Mouse (Mus musculus): ENCODE measurements at regions not wholly inside any gene's neighbourhood (a gene's known extent, or its start where the extent isn't known, plus 50 kb on each side); places are given as distances from the start of the nearest gene placed in this dataset.
A peak's percentile ranks its signal among the peaks of the same experiment; 100 is the strongest.

GRCm38 (mm10) chr2:45249658-45250057, 132.5 kb upstream of the Zeb2 start:
- Histone ChIP-seq H3K36me3 (no peaks in the 10 kb centered on the region), H3K27me3 (no peaks in the 10 kb centered on the region), H3K9ac (no peak overlapping the region), H3K9me3 (no peaks in the 10 kb centered on the region), H3K4me2 (replicated peaks) (no peak overlapping the region), H3K27ac (no peak overlapping the region), H3K4me1 (peaks cover 3% of the 10 kb centered on the region; the same call in 1 of the 2 replicates), H3K4me3 (no peak overlapping the region)
- ATAC-seq (ENCODE audit: low FRiP score, low read depth): no peak
- 80% methylated on average over 1 of the region's 1 CpGs for WGBS

- H3K27me3 ChIP-seq: no peaks in the 10 kb centered on the region
- no peak overlapping the region for H3K27ac ChIP-seq
- 76% methylated on average over 10 of the region's 10 CpGs for WGBS
- no peak overlapping the region for H3K4me3 ChIP-seq
- 0 out of 2 replicates have a peak, but pooled peaks cover under 1% of the 10 kb centered on the region for H3K4me1 ChIP-seq
- no peak overlapping the region for H3K4me2 ChIP-seq (replicated peaks)
- no peak overlapping the region for H3K9ac ChIP-seq
- no peaks in the 10 kb centered on the region for H3K36me3 ChIP-seq
- no peaks in the 10 kb centered on the region for H3K9me3 ChIP-seq
- no peak for ATAC-seq (ENCODE audit: low FRiP score, low read depth)
Measured at GRCm38 (mm10) chr2:45246061-45246945, 129.1 kb upstream of the Zeb2 start.

DNA sequence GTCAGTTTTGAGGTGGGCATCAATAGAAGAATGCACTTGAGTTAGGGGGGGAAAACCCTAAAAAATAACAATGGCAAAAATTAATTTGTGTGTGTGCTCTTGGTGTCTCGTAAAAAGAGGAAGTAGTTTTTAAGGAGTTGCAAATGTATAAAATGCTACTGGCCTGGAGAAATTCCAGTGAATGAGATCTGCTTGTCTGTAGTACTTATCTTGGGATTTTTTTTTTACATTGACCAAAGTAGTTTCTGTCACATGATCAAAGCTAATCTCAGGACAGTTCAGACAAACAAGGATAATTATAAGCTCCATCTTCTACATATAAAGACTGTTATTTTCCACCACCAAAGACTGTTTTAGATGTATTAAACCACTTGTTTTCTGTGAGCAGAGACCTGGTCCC, 128.3 kb upstream of the Zeb2 start:
- Histone ChIP-seq H3K4me3 (no peak overlapping the region), H3K9ac (no peak overlapping the region), H3K9me3 (no peaks in the 10 kb centered on the region), H3K4me2 (replicated peaks) (no peak overlapping the region), H3K4me1 (0 out of 2 replicates have a peak, but pooled peaks cover 4% of the 10 kb centered on the region), H3K36me3 (no peaks in the 10 kb centered on the region), H3K27me3 (no peaks in the 10 kb centered on the region), H3K27ac (no peak overlapping the region)
- no peak for ATAC-seq (ENCODE audit: low FRiP score, low read depth)
- WGBS: 85% methylated on average over 1 of the region's 1 CpGs

DNA sequence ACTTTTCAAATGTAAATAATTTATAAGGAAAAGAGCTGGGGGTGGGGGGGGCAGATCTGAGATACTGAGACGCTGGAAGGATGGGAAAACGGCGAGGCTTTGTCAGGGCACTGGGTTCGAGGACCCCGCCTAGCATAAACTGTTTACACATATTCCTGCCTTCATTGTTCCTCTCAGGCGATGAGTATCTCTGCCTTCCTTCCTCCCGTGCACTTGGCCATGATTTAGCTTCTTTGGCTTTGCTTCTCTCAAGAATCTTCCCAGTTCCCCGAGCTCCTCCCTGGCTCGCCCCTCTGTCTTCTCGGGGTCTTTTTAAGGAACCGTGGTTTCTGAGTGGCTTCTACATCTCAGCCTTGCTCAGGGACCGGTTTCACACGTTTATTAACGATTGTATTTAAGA, 127.3 kb upstream of the Zeb2 start:
- no peak overlapping the region for H3K4me2 ChIP-seq (replicated peaks)
- no peaks in the 10 kb centered on the region for H3K9me3 ChIP-seq
- no peaks in the 10 kb centered on the region for H3K36me3 ChIP-seq
- no peak overlapping the region for H3K9ac ChIP-seq
- peaks cover 7% of the 10 kb centered on the region; the same call in 1 of the 2 replicates for H3K4me1 ChIP-seq
- ATAC-seq (ENCODE audit: low FRiP score, low read depth): no peak
- no peak overlapping the region for H3K27ac ChIP-seq
- no peaks in the 10 kb centered on the region for H3K27me3 ChIP-seq
- H3K4me3 ChIP-seq: no peak overlapping the region
- 87% methylated on average over 14 of the region's 14 CpGs for WGBS

DNA sequence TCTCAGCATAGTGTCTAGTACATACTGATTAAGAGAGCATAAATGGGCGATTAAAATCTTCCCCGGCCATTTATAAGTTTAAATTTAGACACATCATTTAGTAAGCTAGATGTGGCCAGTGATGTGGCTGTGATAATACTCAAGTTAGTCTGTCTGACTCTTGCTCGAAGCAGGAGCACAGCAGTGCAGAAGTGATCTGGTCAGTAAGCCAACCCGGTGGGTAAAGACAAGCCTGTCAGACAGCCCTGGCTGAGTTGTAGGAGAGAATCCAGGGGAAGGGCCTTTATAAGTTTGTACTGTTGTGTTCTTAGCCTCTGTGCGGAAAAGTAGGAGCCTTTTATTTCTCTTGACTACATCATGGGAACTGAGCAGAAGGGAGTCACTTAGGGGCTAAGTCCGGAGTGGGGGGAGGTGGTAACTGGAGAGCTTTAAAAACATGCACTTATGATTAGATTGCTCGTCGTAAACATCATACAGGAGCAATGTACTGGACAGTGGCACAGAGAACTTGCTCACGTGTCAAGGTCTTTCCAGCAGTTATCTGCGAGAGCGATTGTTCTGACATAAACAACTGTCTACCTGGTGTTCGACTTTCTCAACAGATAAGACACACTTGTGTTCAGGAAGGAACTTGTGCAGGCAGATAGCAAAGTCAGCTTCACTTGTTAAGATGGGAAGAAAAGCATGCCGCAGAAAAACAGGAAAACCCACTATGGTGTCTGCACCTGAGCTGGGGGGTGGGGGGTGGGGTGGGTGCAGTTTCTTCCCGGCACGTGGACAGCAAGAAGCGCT, 122.5 kb upstream of the Zeb2 start:
- ATAC-seq (ENCODE audit: low FRiP score, low read depth): no peak; the same call in 1 of the 2 replicates
- Histone ChIP-seq H3K27ac (no peak overlapping the region), H3K4me2 (replicated peaks) (no peak overlapping the region), H3K9me3 (no peaks in the 10 kb centered on the region), H3K4me1 (peaks cover 8% of the 10 kb centered on the region; the same call in 1 of the 2 replicates), H3K27me3 (peaks cover 9% of the 10 kb centered on the region), H3K4me3 (no peak overlapping the region), H3K9ac (no peak overlapping the region), H3K36me3 (no peaks in the 10 kb centered on the region)
- WGBS: 64% methylated on average over 16 of the region's 16 CpGs

GRCm38 (mm10) chr2:45239001-45239400, 121.8 kb upstream of the Zeb2 start:
- Histone ChIP-seq H3K4me2 (replicated peaks) (no peak overlapping the region), H3K27ac (no peak overlapping the region), H3K36me3 (no peaks in the 10 kb centered on the region), H3K9ac (no peak overlapping the region), H3K9me3 (no peaks in the 10 kb centered on the region), H3K4me3 (no peak overlapping the region), H3K27me3 (peaks cover 14% of the 10 kb centered on the region), H3K4me1 (peaks cover 8% of the 10 kb centered on the region; the same call in 1 of the 2 replicates)
- ATAC-seq (ENCODE audit: low FRiP score, low read depth): no peak
- WGBS: 87% methylated on average over 6 of the region's 6 CpGs

GRCm38 (mm10) chr2:45236168-45236700, 119.0 kb upstream of the Zeb2 start:
- H3K4me1 ChIP-seq: peaks cover 6% of the 10 kb centered on the region; the same call in 1 of the 2 replicates
- 93% methylated on average over 13 of the region's 13 CpGs for WGBS
- no peak for ATAC-seq (ENCODE audit: low FRiP score, low read depth)
- no peak overlapping the region for H3K4me3 ChIP-seq
- H3K27me3 ChIP-seq: peaks cover 24% of the 10 kb centered on the region
- H3K27ac ChIP-seq: no peak overlapping the region
- H3K9me3 ChIP-seq: no peaks in the 10 kb centered on the region
- no peak overlapping the region for H3K9ac ChIP-seq
- no peaks in the 10 kb centered on the region for H3K36me3 ChIP-seq
- no peak overlapping the region for H3K4me2 ChIP-seq (replicated peaks)

DNA sequence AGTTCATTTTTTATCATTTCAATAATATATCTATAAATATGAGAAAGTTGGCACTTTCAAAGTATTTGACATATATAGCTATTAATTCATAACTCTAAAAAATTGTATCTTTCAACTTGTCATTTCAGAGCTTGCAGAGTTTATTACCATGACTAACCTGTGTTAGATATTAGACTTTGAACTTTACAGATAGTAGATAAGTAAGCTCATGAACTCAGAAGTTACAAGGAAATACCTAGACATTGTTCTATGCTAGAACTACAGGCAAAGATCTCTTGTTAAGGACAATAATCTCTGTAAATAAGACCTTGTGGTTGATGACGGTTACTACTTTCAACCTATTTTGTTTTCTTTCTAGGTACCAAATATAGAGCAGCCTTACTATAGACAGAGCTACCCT, 117.0 kb upstream of the Zeb2 start:
- H3K27me3 ChIP-seq: peaks cover 40% of the 10 kb centered on the region
- H3K9me3 ChIP-seq: no peaks in the 10 kb centered on the region
- no peak overlapping the region for H3K4me3 ChIP-seq
- no peaks in the 10 kb centered on the region for H3K4me1 ChIP-seq
- no peaks in the 10 kb centered on the region for H3K36me3 ChIP-seq
- H3K27ac ChIP-seq: no peak overlapping the region
- no peak overlapping the region for H3K9ac ChIP-seq
- WGBS: 92% methylated on average over 1 of the region's 1 CpGs
- no peak for ATAC-seq (ENCODE audit: low FRiP score, low read depth)
- no peak overlapping the region for H3K4me2 ChIP-seq (replicated peaks)

DNA sequence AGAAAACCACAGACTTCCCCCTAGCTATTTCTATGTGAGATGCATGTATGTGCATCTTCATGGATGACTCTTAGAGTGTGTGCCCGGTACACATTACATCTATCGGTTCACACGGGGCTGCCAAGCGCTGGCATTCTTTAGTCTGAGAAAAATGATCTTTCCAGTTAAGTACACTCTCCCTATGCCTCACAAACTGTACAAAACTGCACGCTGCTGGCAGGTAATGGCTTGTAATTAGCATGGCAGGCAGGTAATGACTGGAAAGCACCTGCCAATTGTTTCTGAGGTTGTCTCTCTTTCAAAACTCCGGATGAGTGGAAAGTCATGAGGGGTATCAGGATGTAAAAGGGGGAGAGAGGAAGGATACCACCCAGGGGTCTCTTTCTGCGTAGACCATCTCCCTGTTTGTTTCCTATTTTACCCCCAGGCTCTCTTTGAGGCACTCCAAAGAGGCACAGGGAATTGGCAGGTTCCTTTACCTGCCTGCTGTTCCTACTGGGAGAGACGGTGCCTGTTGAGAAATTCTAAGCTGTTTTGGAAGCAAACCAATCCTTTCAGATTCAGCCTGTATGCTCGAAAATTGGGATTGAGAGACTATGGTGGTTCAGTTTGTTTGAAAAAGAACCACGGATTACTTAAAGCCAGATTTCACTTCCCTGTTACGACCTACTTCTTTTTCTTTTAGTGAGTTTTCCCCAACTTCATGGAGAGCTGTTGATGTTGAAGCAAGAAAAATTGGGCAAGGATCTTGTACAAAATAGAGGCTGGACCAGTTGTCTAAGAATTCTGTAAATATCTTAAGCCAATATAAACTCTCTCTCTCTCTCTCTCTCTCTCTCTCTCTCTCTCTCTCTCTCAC, 113.4 kb upstream of the Zeb2 start:
- no peak for ATAC-seq (ENCODE audit: low FRiP score, low read depth)
- no peaks in the 10 kb centered on the region for H3K36me3 ChIP-seq
- H3K4me1 ChIP-seq: peaks cover 11% of the 10 kb centered on the region
- H3K27ac ChIP-seq: no peak overlapping the region
- H3K9me3 ChIP-seq: no peaks in the 10 kb centered on the region
- no peak overlapping the region for H3K4me2 ChIP-seq (replicated peaks)
- WGBS: 66% methylated on average over 11 of the region's 11 CpGs
- H3K4me3 ChIP-seq: no peak overlapping the region
- peaks cover 32% of the 10 kb centered on the region for H3K27me3 ChIP-seq
- H3K9ac ChIP-seq: no peak overlapping the region

DNA sequence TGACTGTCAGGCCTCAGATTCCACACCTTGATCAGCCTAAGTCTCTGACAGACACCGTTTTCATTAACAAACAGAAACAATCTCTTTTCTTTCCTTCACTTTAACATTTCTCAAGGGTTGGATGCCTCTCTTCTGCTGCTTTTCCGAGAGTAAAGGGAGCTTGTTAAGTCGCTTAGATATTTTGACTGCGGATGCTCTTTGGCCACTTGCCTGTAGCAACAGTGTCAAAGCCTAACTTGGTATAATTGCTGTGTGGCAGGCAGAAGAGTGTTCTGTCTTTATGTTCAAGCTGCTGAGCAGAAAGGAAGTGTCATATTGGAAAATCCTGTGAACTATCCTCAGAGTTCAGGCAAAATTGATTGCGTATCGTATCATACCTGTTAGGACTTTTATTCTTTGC, 112.3 kb upstream of the Zeb2 start:
- Histone ChIP-seq H3K4me3 (no peak overlapping the region), H3K9ac (no peak overlapping the region), H3K4me1 (peaks cover 15% of the 10 kb centered on the region), H3K36me3 (no peaks in the 10 kb centered on the region), H3K27me3 (peaks cover 30% of the 10 kb centered on the region), H3K27ac (no peak overlapping the region), H3K9me3 (no peaks in the 10 kb centered on the region), H3K4me2 (replicated peaks) (no peak overlapping the region)
- ATAC-seq (ENCODE audit: low FRiP score, low read depth): no peak
- WGBS: 67% methylated on average over 6 of the region's 6 CpGs

DNA sequence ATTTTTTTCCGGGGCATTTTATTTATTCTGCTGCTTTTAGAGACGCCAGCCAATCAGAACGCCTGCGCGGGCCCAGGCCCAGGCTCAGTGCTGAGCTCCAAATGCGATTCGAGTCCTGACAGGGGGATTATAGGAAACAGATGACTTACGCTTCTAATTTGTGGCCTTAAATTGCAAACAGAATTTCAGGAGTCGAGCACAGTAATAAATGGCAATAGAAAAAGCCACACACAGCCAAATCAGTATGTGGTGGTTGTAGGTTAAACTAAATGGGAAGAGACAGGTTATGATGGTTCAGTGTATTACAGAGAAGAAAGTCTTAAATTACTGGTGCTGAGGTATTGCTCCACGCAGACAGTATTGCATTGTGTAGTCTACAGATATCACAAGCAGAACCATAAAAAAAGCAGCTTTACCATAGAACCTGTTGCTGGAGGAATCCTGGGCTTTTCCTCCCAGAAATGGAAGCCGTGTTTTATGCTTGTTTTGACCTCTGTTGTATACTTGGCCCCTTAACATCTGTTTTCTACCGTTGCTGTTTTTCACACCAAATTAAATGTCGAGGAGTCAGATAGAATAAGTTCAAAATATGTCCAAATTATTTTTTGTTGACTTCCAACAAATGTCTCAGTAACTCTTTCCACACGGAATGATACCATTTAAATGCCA, 110.2 kb upstream of the Zeb2 start:
- Histone ChIP-seq H3K27me3 (peaks cover 31% of the 10 kb centered on the region), H3K4me2 (replicated peaks) (peak overlapping the region; percentile 27), H3K9me3 (no peaks in the 10 kb centered on the region), H3K9ac (no peak overlapping the region), H3K36me3 (no peaks in the 10 kb centered on the region), H3K27ac (no peak overlapping the region), H3K4me1 (peaks cover 15% of the 10 kb centered on the region), H3K4me3 (no peak overlapping the region)
- WGBS: 7% methylated on average over 14 of the region's 14 CpGs
- peak; percentile 84 for ATAC-seq (ENCODE audit: low FRiP score, low read depth)
